Comparison of ENCODE assay signal across 25 mouse cellular contexts in the genomic region with DNA sequence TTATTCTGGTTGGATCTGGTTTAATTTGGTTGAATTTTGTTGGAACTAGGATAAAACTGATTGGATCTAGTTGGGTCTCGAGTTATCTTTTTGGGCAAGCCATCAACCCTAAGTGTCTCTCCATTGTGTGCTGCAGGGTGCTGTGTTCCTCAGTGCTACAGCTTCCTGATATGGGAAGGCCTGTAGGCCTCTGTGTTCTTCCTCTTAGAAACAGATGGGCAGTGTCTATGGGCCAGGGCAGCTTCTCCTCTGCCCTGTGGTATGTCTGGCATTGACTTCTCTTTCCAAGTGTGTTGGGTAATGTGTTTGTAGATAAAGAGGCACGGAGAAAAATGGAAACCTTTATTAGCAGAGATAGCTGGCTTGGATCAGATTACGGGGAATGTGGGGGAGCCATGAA. TPM values are rescaled to one million over a fixed set of nuclear protein-coding genes. Genes with fewer than 3 reads are reported as not detected.
"Had no signal": no experiment of that assay in that cellular context is flagged by ENCODE, and none has a peak within 500 bp of the region (broad histone marks: within the 10 kb centered on the region; RNA-seq: fewer than 3 reads in every experiment).

No protein-coding gene starts in this region.

- H3K4me3 ChIP-seq: heart, adult 2 months; hindbrain, embryonic 10.5 days; hindbrain, embryonic 12.5 days; intestine, embryonic 15.5 days; layer of hippocampus, adult 2 months; left cerebral cortex, adult 2 months; limb, embryonic 10.5 days; limb, embryonic 12.5 days had no signal

- DNase-seq: gastrocnemius, postnatal 14 days; gastrocnemius, postnatal 36 days; heart, adult 11 months; heart, adult 2 months; heart, postnatal 10 days; heart, postnatal 4 days; kidney, adult 18-20 months; kidney, adult 8-10 months; kidney, postnatal 10 days; kidney, postnatal 25 days; kidney, postnatal 4 days; liver had no signal

- H3K27ac ChIP-seq: heart, adult 2 months; hindbrain, embryonic 10.5 days; hindbrain, embryonic 12.5 days; hindbrain, embryonic 14.5 days; intestine, embryonic 15.5 days; layer of hippocampus, adult 2 months; left cerebral cortex, adult 2 months; limb, embryonic 10.5 days; limb, embryonic 12.5 days had no signal

- H3K4me2 ChIP-seq: heart, embryonic 11.5 days; hindbrain, embryonic 12.5 days; hindbrain, embryonic 14.5 days; intestine, embryonic 15.5 days; limb, embryonic 12.5 days; liver, embryonic 11.5 days had no signal

- ATAC-seq: hindbrain, embryonic 16.5 days; inflammation-experienced regulatory T-cells, adult 6 months; intestine, embryonic 15.5 days; intestine, postnatal 0 days had no signal

- H3K36me3 ChIP-seq: hindbrain, embryonic 12.5 days had no signal

- H3K9ac ChIP-seq: hindbrain, embryonic 12.5 days; hindbrain, embryonic 14.5 days; intestine, embryonic 15.5 days; limb, embryonic 12.5 days had no signal

- H3K27me3 ChIP-seq: hindbrain, embryonic 12.5 days; intestine, embryonic 15.5 days; limb, embryonic 12.5 days had no signal

- H3K4me1 ChIP-seq: hindbrain, embryonic 12.5 days; intestine, embryonic 15.5 days; limb, embryonic 10.5 days; limb, embryonic 12.5 days had no signal

- H3K9me3 ChIP-seq: hindbrain, embryonic 10.5 days; hindbrain, embryonic 12.5 days; intestine, embryonic 15.5 days; limb, embryonic 10.5 days; limb, embryonic 12.5 days had no signal

RNA-seq across cellular contexts. Expression of a gene that starts 17.5 kb away (rescaled TPM):
- polyA plus RNA-seq: inflammation-experienced regulatory T-cells, adult 6 months had no signal
